Mouse (Mus musculus) stomach, postnatal 0 days (tissue): ENCODE results near the gene Plscr1. TPM values are rescaled to one million over a fixed set of nuclear protein-coding genes. Genes with fewer than 3 reads are reported as not detected.
A peak's percentile ranks its signal among the peaks of the same experiment; 100 is the strongest.

Experiments
- ATAC-seq: fragments of 200-750 bp; cut with Nextera tagmentation; 2 replicates; pipeline ENCODE4 v1.8.0; 2017; ENCODE audit not compliant: low FRiP score, low TSS enrichment
- DNase-seq: peaks from one replicate; pipeline ENCODE4 v3.0.0-alpha.2; 2016; ENCODE audit warnings: low spot score
- H3K27ac ChIP-seq: fragments of 300-500 bp; sonication (generic); replicated peaks from 2 replicates; pipeline ENCODE4 v1.5.1; 2014; ENCODE audit warnings: mild to moderate bottlenecking, control low read depth
- H3K27me3 ChIP-seq: fragments of 300-500 bp; sonication (generic); 2 replicates; pipeline ENCODE4 v1.6.1; 2014; ENCODE audit warnings: low read length; ENCODE audit not compliant: control insufficient read depth, insufficient read depth
- H3K36me3 ChIP-seq: fragments of 300-500 bp; sonication (generic); 2 replicates; pipeline ENCODE4 v1.6.1; 2014; ENCODE audit warnings: low read length, mixed read lengths; ENCODE audit not compliant: control insufficient read depth, insufficient read depth
- H3K4me1 ChIP-seq: fragments of 300-500 bp; sonication (generic); replicated peaks from 2 replicates; pipeline ENCODE4 v1.6.1; 2014; ENCODE audit warnings: antibody characterized with exemption; ENCODE audit not compliant: control insufficient read depth, insufficient read depth
- H3K4me2 ChIP-seq: fragments of 300-500 bp; sonication (generic); replicated peaks from 2 replicates; pipeline ENCODE4 v1.6.1; 2014; ENCODE audit warnings: low read depth, mild to moderate bottlenecking, control low read depth, moderate library complexity
- H3K4me3 ChIP-seq: fragments of 300-500 bp; sonication (generic); 2 replicates; pipeline ENCODE4 v1.5.1; 2014; ENCODE audit warnings: low read depth, low read length, control low read depth
- H3K9ac ChIP-seq: fragments of 300-500 bp; sonication (generic); 2 replicates; pipeline ENCODE4 v1.6.1; 2014; ENCODE audit warnings: mild to moderate bottlenecking, low read length, control low read depth, mixed read lengths
- H3K9me3 ChIP-seq: fragments of 300-500 bp; sonication (generic); 2 replicates; pipeline ENCODE4 v1.6.1; 2016; ENCODE audit warnings: low read length; ENCODE audit not compliant: control insufficient read depth
- CTCF ChIP-seq: IDR thresholded peaks from 2 replicates; pipeline ENCODE4 v1.5.1; 2016; ENCODE audit warnings: antibody characterized with exemption, low read depth, mild to moderate bottlenecking, moderate library complexity
- EP300 ChIP-seq: optimal IDR thresholded peaks from 2 replicates; pipeline ENCODE3; 2016; ENCODE audit warnings: antibody characterized with exemption
- WGBS: fragments of 180-500 bp; shearing (Covaris S2); extraction: QIAGEN DNeasy Blood & Tissue Kit; methylation state at CpG from one replicate; pipeline ENCODE4 v1.1.7; 2014; 5-methylcytosine and 5-hydroxymethylcytosine counted together
- polyA plus RNA-seq: library from polyadenylated mRNA; unstranded; fragments of >200 nt; fragmentation: Nextera tagmentation; extraction: Ambion mirVana; gene quantifications from 2 replicates; pipeline ENCODE4 v1.2.1, GENCODE M21; 2015

Plscr1 gene
- polyA plus RNA-seq, 1 experiment from 2014 or later = 41.0 TPM

GRCm38 (mm10) chr9:92226127-92226655, 23.4 kb upstream of the Plscr1 start:
- 52% methylated on average over 3 of the region's 3 CpGs for WGBS

DNA sequence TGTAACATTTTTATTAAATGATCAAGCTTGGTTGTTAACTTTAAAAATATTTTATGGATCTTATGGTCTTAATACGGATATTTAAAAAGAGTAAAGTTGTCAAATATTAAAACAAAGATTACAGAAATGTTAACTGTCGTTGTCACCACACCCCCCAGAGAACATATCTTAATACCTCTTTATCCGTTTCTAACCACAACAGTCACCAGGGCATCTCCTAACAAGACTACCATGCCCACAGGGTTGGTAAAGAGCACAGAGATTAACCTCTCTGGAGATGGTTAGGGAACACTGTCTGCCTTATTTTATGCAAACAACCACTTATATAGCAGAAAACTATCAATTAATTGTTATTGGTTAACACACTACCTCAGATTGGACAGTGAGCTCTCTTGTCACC, 22.8 kb upstream of the Plscr1 start:
- DNase-seq (no peak), ATAC-seq (no peak)
- Histone ChIP-seq H3K27ac (no peak overlapping the region), H3K9me3 (no peaks in the 10 kb centered on the region), H3K36me3 (no peaks in the 10 kb centered on the region), H3K4me2 (no peak overlapping the region), H3K4me1 (no peaks in the 10 kb centered on the region), H3K9ac (no peak overlapping the region), H3K4me3 (no peak overlapping the region), H3K27me3 (no peaks in the 10 kb centered on the region)
- TF ChIP-seq CTCF (no peak), EP300 (no peak)
- 64% methylated on average over 3 of the region's 3 CpGs for WGBS

More at GRCm38 (mm10) chr9:92226127-92226655, 23.4 kb upstream of the Plscr1 start:
- Histone ChIP-seq H3K27me3 (no peaks in the 10 kb centered on the region), H3K36me3 (no peaks in the 10 kb centered on the region), H3K27ac (no peak overlapping the region), H3K4me3 (no peak overlapping the region), H3K9ac (no peak overlapping the region), H3K9me3 (no peaks in the 10 kb centered on the region), H3K4me1 (no peaks in the 10 kb centered on the region), H3K4me2 (no peak overlapping the region)
- DNase-seq (no peak), ATAC-seq (no peak)
- TF ChIP-seq CTCF = no peak

DNA sequence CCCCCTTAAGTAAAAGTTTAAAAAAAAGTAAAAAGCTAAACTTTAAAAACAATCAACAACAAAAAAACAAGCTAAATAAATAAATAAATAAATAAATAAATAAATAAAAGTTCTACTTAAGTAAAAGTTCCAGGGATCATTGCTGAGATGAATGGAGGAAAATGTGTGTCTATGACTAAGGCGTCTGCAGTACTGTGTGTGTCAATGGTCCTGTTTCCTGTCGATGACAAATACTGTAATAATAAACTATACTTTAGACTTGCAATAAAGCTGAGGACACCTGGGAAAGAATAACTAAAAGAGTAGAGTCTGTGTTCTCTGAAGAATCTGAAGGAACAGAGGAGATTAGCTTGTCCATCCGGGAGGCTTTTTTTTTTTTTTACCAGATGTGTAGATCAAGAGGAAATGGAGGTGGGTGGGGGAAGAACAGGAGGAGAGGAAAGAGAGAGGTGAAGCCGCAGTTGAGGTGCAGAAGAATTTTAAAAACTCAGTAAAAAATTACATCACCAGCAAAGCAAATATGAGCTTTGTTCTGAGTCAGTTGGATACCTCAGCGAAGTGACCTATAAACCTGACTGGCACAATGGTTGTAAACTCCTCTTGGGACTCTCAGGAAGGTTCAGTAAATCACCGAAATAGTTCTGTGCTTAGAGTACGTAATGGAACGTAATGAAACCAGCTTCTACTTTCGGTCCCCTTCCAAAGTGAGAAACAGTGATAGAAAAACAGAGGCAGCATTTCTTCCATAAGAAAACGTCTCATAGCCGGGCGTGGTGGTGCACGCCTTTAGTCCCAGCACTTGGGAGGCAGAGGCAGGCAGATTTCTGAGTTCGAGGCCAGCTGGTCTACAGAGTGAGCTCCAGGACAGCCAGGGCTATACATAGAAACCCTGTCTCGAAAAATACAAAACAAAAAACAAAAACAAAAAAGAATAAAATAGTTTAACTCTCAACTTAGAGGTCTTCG, 20.4 kb upstream of the Plscr1 start:
- no peaks in the 10 kb centered on the region for H3K36me3 ChIP-seq
- H3K4me3 ChIP-seq = no peak overlapping the region
- TF ChIP-seq CTCF (no peak), EP300 (no peak)
- no peak overlapping the region for H3K9ac ChIP-seq
- 78% methylated on average over 16 of the region's 16 CpGs for WGBS
- ATAC-seq (no peak), DNase-seq (no peak)
- no peak overlapping the region for H3K4me2 ChIP-seq
- no peaks in the 10 kb centered on the region for H3K4me1 ChIP-seq
- H3K9me3 ChIP-seq = no peaks in the 10 kb centered on the region
- H3K27ac ChIP-seq = no peak overlapping the region
- H3K27me3 ChIP-seq = no peaks in the 10 kb centered on the region

DNA sequence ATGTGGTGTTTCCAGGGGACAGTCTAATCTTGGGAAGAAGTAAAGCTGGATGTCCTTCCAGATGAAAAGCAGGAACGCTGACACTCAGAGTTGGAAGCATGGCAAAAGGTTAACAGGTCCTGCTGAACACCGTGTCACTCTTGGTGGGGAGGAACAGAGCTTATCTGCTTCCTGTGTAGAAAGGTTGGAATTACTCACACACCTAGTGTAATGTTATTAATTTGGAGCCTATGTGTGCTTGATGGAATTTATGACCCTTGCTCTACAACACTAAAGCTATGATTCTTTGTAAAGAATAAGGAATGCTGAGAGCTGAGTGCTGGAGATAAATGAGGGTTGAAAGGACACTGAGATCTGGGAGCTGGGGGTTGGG, 19.7 kb upstream of the Plscr1 start:
- Histone ChIP-seq H3K27ac (no peak overlapping the region), H3K4me2 (no peak overlapping the region), H3K36me3 (no peaks in the 10 kb centered on the region), H3K27me3 (no peaks in the 10 kb centered on the region), H3K9ac (no peak overlapping the region), H3K4me1 (no peaks in the 10 kb centered on the region), H3K9me3 (no peaks in the 10 kb centered on the region), H3K4me3 (no peak overlapping the region)
- TF ChIP-seq CTCF (no peak), EP300 (no peak)
- no peak for DNase-seq
- WGBS = 41% methylated on average over 2 of the region's 2 CpGs
- ATAC-seq = peak; percentile 90

DNA sequence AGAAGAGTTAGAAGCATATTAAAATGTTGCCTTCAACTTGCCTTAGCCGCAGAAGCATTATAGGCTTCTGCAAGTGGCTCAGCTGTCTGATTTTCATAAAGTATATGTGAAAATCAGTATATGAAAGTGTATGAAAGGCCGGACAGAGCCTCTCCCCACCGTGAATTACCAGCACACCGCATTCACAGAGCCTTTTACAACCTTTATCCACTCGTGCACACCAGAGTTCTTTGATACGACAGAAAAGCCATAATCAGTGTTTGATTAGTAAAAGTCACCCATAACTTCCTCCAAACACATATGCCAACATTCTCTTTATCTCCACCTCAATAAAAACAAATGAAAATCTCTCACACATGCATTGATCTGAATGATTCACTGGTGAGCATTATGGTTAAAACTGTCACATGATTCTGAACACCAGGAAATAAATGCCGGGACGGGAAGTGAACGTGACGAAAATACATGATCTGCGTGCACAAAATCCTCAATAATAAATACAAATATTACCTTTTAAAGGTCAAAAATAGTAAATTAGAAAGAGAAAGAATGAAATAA, 14.6 kb upstream of the Plscr1 start:
- Histone ChIP-seq H3K4me3 (no peak overlapping the region), H3K4me1 (no peaks in the 10 kb centered on the region), H3K27ac (0 out of 2 replicates have a peak overlapping the region, but pooled peaks have one; percentile 18), H3K9ac (no peak overlapping the region), H3K36me3 (no peaks in the 10 kb centered on the region), H3K4me2 (no peak overlapping the region), H3K9me3 (no peaks in the 10 kb centered on the region), H3K27me3 (no peaks in the 10 kb centered on the region)
- WGBS = 78% methylated on average over 11 of the region's 11 CpGs
- ATAC-seq (no peak), DNase-seq (no peak)
- TF ChIP-seq CTCF (no peak), EP300 (no peak)
